Mouse (Mus musculus): ENCODE data around the gene Olfr965. TPM values are rescaled to one million over a fixed set of nuclear protein-coding genes. Genes with fewer than 3 reads are reported as not detected.

The Olfr965 gene
- total RNA-seq (2012; rRNA removed) (not detected in 2 replicates), polyA plus RNA-seq (2012; ENCODE audit: insufficient read depth in 1 of 2, insufficient read length in 2 of 2, low read depth in 1 of 2, low replicate concordance in 2 of 2, missing spikeins in 1 of 2) (not detected)

DNA sequence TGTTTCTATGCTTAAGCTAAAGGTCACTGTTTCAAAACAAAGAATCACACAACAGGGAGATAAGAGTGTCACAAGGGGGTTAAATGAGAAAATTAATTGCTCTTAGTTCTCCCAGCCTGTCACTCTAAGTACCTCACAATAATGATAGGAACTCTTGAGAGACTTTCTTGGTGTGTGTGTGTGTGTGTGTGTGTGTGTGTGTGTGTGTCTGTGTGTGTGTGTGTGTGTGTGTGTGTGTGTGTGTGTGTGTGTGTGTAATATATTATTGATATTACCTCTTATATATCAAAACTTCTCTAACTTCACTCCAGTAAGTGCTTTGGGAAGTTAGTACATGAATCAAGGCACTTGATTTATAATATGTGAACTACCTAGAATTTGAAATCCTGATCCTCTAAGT, at the start of gene Olfr965:
Gene Olfr965 (plus strand): TSS at position 301 of the 400 bp plus-strand sequence.
- Histone ChIP-seq H3K27me3 (ENCODE audit: control insufficient read depth in 1 of 2, insufficient read depth in 2 of 2, low read length in 2 of 2) (no peaks in the 10 kb centered on the region), H3K9me3 (replicated peaks; ENCODE audit: insufficient read depth, low read length) (no peaks in the 10 kb centered on the region), H3K4me3 (ENCODE audit: control insufficient read depth in 1 of 2, insufficient read depth in 1 of 2, low read depth in 2 of 2, low read length in 2 of 2) (no peak within 1 kb of the TSS), H3K27ac (ENCODE audit: control insufficient read depth, low read depth, low read length) (no peak within 1 kb of the TSS), H3K4me1 (ENCODE audit: control insufficient read depth in 1 of 2, insufficient read depth in 2 of 2, low read length in 2 of 2) (no peaks in the 10 kb centered on the region), H3K79me2 (ENCODE audit: control insufficient read depth, insufficient read depth, low read length, poor library complexity) (no peaks in the 10 kb centered on the region), H3K9ac (ENCODE audit: control insufficient read depth, low read depth, low read length, poor library complexity, severe bottlenecking) (no peak within 1 kb of the TSS), H3K36me3 (ENCODE audit: control insufficient read depth in 1 of 2, insufficient read depth in 2 of 2, low read length in 2 of 2) (no peaks in the 10 kb centered on the region)
- TF ChIP-seq HCFC1 (IDR thresholded peaks at IDR 0.05; ENCODE audit: low read depth, low read length) (no peak), ZC3H11A (IDR thresholded peaks at IDR 0.05; ENCODE audit: low read depth, low read length) (no peak), USF2 (IDR thresholded peaks at IDR 0.05; ENCODE audit: borderline replicate concordance in 1 of 2, insufficient read depth in 1 of 2, low read depth in 1 of 2, low read length in 2 of 2) (no peak), TCF12 (IDR thresholded peaks at IDR 0.05; ENCODE audit: low read depth, low read length) (no peak), TBP (IDR thresholded peaks at IDR 0.05; ENCODE audit: low read depth, low read length) (no peak), KAT2A (conservative IDR thresholded peaks at IDR 0.05; ENCODE audit: low read depth, low read length) (no peak), CHD2 (IDR thresholded peaks at IDR 0.05; ENCODE audit: low read length) (no peak), E2F4 (IDR thresholded peaks at IDR 0.05; ENCODE audit: borderline replicate concordance, low read depth, low read length) (no peak), POLR2AphosphoS5 (IDR thresholded peaks at IDR 0.05; ENCODE audit: borderline replicate concordance, low read depth, low read length) (no peak), TAL1 (IDR thresholded peaks at IDR 0.05; ENCODE audit: low read length) (no peak)
- no peak for DNase-seq (ENCODE audit: low read depth, low spot score)

DNA sequence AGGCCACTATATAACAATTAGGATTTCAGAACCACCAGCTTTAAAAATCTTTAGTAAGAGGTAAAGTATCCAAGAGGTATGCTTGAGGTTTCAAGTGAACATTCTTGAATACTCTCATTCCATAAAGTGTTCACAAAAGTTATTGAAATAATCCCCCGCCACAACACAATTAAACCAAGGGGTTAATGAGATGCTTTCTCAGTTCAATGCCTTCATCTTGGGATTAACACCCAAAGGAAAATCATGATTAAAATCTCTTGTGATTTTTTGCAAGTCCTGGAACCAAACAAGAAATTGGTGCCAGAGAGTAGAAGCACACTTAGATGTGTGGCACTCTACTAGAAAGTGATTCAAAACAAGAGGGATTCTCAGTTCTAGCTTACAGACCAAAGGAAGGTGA, 44.2 kb upstream of the Olfr965 start, which contains the start of gene Olfr963:
Gene Olfr963 (plus strand): TSS at position 301 of the 400 bp plus-strand sequence.
- no peak for DNase-seq (ENCODE audit: low read depth, low spot score)
- no peak within 1 kb of the TSS for H3K4me3 ChIP-seq (ENCODE audit: control insufficient read depth in 1 of 2, insufficient read depth in 1 of 2, low read depth in 2 of 2, low read length in 2 of 2)
- H3K9ac ChIP-seq (ENCODE audit: control insufficient read depth, low read depth, low read length, poor library complexity, severe bottlenecking): no peak within 1 kb of the TSS
- H3K9me3 ChIP-seq (replicated peaks; ENCODE audit: insufficient read depth, low read length): no peaks in the 10 kb centered on the region
- H3K4me1 ChIP-seq (ENCODE audit: control insufficient read depth in 1 of 2, insufficient read depth in 2 of 2, low read length in 2 of 2): no peaks in the 10 kb centered on the region
- no peaks in the 10 kb centered on the region for H3K79me2 ChIP-seq (ENCODE audit: control insufficient read depth, insufficient read depth, low read length, poor library complexity)
- H3K27ac ChIP-seq (ENCODE audit: control insufficient read depth, low read depth, low read length): no peak within 1 kb of the TSS
- no peaks in the 10 kb centered on the region for H3K36me3 ChIP-seq (ENCODE audit: control insufficient read depth in 1 of 2, insufficient read depth in 2 of 2, low read length in 2 of 2)
- TF ChIP-seq RAD21 (IDR thresholded peaks at IDR 0.05; ENCODE audit: low read depth, low read length) (no peak), ETS1 (IDR thresholded peaks at IDR 0.05; ENCODE audit: low read depth, low read length) (no peak), NRF1 (IDR thresholded peaks at IDR 0.05; ENCODE audit: insufficient read depth, low read depth, low read length, poor library complexity, severe bottlenecking) (no peak), USF1 (IDR thresholded peaks at IDR 0.05; ENCODE audit: low read depth, low read length) (no peak), POLR2AphosphoS2 (IDR thresholded peaks at IDR 0.05; ENCODE audit: low read length) (no peak), MYB (IDR thresholded peaks at IDR 0.05; ENCODE audit: low read depth, low read length) (no peak), UBTF (IDR thresholded peaks at IDR 0.05; ENCODE audit: borderline replicate concordance, insufficient read depth, low read depth, low read length) (no peak), ZKSCAN1 (IDR thresholded peaks at IDR 0.05; ENCODE audit: low read depth, low read length) (no peak), POLR2A (IDR thresholded peaks at IDR 0.05; ENCODE audit: control insufficient read depth in 1 of 2, insufficient read depth in 1 of 2, low read depth in 1 of 2, low read length in 2 of 2, poor library complexity in 1 of 2) (no peak), MAX (IDR thresholded peaks at IDR 0.05; ENCODE audit: low read length) (no peak), TAL1 (IDR thresholded peaks at IDR 0.05; ENCODE audit: low read length) (no peak), ELF1 (IDR thresholded peaks at IDR 0.05; ENCODE audit: low read depth, low read length) (no peak), BHLHE40 (IDR thresholded peaks at IDR 0.05; ENCODE audit: borderline replicate concordance, low read depth, low read length) (no peak), ZNF384 (IDR thresholded peaks at IDR 0.05; ENCODE audit: low read depth, low read length) (no peak), TCF12 (IDR thresholded peaks at IDR 0.05; ENCODE audit: low read depth, low read length) (no peak), CTCF (IDR thresholded peaks at IDR 0.05 in 2 of 3, conservative IDR thresholded peaks at IDR 0.05 in 1 of 3; ENCODE audit: control insufficient read depth in 1 of 3, insufficient read depth in 1 of 3, low read depth in 2 of 3, low read length in 3 of 3, poor library complexity in 1 of 3, severe bottlenecking in 1 of 3) (no peak), HCFC1 (IDR thresholded peaks at IDR 0.05; ENCODE audit: low read depth, low read length) (no peak), KAT2A (conservative IDR thresholded peaks at IDR 0.05; ENCODE audit: low read depth, low read length) (no peak)
- H3K27me3 ChIP-seq (ENCODE audit: control insufficient read depth in 1 of 2, insufficient read depth in 2 of 2, low read length in 2 of 2): no peaks in the 10 kb centered on the region

Measured in MEL (cell line).